Mouse (Mus musculus): Measurements from ENCODE around the gene Rsbn1. TPM values are rescaled to one million over a fixed set of nuclear protein-coding genes. Genes with fewer than 3 reads are reported as not detected.

Rsbn1 gene
- polyA plus RNA-seq, 1 experiment from 2014 or later, result 24.6 TPM

DNA sequence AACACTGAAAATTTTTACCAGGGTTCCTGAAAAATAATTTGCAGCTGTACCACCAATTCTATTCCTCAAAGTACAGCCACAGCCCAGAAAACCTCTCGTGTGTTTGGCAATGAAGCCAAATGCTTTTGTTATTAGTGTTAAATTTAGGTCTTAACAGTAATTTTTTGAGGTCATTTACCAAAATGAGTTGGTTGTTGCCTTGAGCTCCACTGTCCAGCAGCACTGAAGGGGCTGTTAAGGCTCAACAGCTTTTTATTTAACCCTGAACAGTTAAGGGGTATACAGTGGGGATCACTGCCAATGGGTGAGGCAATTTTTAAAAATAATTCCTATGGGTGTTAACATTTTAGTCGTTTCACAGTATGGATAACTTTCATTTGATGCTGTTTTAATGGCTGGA lies 53.3 kb downstream of the Rsbn1 start:
- Histone ChIP-seq H3K27ac (replicated peaks) (peak overlapping the region; percentile 97), H3K4me1 (peaks cover 15% of the 10 kb centered on the region), H3K9me3 (no peaks in the 10 kb centered on the region), H3K36me3 (peaks cover 29% of the 10 kb centered on the region), H3K4me3 (peak overlapping the region; percentile 67), H3K9ac (replicated peaks) (peak overlapping the region; percentile 84), H3K4me2 (replicated peaks) (peak overlapping the region; percentile 80), H3K27me3 (no peaks in the 10 kb centered on the region)
- ATAC-seq (ENCODE audit: low FRiP score, low read depth), result no peak
- WGBS, result 27% methylated on average over 2 of the region's 2 CpGs

DNA sequence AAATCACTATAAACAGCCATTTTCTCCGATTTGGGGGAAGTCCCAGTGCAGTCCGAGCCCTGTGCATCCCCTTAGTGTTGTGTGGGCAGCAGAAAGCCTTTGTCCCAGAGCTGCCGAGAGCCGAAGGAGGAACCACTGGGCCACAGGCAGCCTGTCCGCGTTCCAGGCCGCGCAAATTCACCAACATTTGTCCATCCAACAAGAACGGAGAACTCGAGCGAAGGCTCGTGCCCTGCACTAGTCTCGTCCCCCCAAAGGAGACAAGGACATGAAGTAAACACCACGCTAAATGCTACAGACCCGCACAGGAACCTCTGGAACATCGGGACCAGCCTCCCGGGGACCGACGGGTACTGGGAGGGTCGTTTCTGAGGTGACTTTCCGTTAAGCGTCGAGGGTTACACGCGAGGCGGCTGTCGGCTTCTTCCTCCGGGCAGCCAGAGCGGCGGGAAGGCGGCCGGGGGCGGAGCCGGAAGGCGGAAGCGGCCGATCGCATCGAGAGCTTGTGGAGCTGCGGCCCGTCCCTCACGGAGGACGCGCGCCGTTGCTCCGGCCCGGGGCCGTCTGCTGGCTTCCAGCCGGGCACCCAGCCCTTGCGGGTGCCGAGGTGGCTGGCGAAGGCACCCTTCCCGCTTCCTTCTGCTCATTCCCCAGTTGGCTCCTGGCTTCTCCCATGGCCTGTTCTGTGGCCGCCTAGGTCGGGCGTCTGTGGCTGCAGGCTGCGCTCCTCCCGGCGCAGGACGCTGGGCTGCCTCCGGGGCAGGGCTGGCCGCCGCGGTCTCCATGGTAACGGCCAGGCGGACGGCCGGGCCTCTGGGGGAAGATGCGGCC lies 54.2 kb downstream of the Rsbn1 start, which contains the start of gene Phtf1:
Gene Phtf1, plus strand, starts transcription at position 250 of the 831 bp plus-strand sequence.
- Histone ChIP-seq H3K4me1 (peaks cover 15% of the 10 kb centered on the region), H3K9me3 (no peaks in the 10 kb centered on the region), H3K9ac (replicated peaks) (peak within 1 kb of the TSS; percentile 84), H3K4me2 (replicated peaks) (peak within 1 kb of the TSS; percentile 80), H3K4me3 (peak within 1 kb of the TSS; percentile 67), H3K27ac (replicated peaks) (peak within 1 kb of the TSS; percentile 97), H3K27me3 (no peaks in the 10 kb centered on the region), H3K36me3 (0 out of 2 replicates have a peak, but pooled peaks cover 28% of the 10 kb centered on the region)
- peak; percentile 98 for ATAC-seq (ENCODE audit: low FRiP score, low read depth)
- under 1% methylated on average over 60 of the region's 70 CpGs for WGBS

DNA sequence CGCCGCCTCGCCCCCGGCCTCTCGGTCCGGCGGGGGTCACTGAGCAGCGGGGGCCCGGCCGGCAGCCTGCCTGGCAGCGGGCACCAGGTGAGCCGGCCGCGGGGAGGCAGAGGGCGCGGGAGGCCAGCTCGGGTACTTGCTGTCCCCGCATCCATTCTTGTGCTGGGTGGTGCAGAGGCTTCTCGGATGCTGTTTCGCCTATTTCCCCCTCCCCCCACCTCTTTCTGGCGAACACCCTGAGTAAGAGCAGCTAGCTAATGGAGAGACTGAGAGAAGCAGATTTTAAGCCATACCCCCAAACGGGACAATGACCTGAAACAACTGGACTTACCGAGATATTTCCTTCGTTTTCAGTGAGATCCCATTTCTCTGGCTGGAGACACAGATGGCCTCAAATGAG lies 54.8 kb downstream of the Rsbn1 start:
- peaks cover 15% of the 10 kb centered on the region for H3K4me1 ChIP-seq
- 0 out of 2 replicates have a peak, but pooled peaks cover 22% of the 10 kb centered on the region for H3K36me3 ChIP-seq
- under 1% methylated on average over 18 of the region's 24 CpGs for WGBS
- H3K9me3 ChIP-seq, result no peaks in the 10 kb centered on the region
- H3K4me3 ChIP-seq, result peak overlapping the region; percentile 67
- H3K27me3 ChIP-seq, result no peaks in the 10 kb centered on the region
- peak overlapping the region; percentile 80 for H3K4me2 ChIP-seq (replicated peaks)
- H3K27ac ChIP-seq (replicated peaks), result peak overlapping the region; percentile 97
- H3K9ac ChIP-seq (replicated peaks), result peak overlapping the region; percentile 84
- peak; percentile 89 for ATAC-seq (ENCODE audit: low FRiP score, low read depth)

DNA sequence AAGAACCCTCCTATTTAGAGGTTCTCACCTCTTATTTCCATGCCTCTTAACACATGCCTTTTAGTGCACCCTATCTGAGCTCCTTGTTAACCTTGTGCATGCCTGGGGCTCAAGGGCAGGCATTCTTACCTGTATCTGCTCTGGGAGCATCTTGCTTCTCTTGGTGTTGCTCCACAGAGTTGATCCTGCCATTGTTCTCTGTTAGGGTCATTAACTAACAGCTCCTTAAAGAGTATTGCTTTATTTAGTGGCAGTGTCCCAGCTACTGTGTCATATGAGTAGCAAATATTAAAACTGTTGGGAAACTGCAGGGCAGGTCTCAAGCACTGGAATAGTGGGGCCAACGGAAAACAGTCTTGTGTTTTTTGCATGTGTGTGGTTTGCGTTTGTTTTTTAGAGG lies 57.2 kb downstream of the Rsbn1 start:
- Histone ChIP-seq H3K27ac (replicated peaks) (no peak overlapping the region), H3K4me2 (replicated peaks) (no peak overlapping the region)
- WGBS, result 93% methylated on average over 2 of the region's 2 CpGs

DNA sequence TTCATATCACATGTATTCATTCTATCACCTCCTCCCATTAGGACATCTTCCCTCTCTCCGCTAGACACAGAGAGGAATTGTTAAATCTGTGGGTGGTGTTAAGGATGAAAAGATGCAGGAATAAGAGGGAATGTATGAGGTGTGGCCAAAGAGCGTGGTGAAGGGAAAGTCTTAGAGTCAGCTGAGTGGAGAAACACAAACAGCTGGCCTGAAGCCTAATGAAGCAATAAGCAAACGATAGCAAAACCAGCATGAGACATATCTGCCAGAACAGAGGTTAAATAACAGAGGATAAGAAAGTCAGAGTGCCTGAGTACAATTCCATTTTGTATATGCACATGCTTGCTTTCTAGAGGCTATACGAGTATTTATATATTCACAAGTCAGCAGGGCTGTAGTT lies 70.6 kb downstream of the Rsbn1 start:
- no peak overlapping the region for H3K4me3 ChIP-seq
- WGBS, result 80% methylated on average over 4 of the region's 4 CpGs
- H3K27me3 ChIP-seq, result no peaks in the 10 kb centered on the region
- no peaks in the 10 kb centered on the region for H3K4me1 ChIP-seq
- no peak overlapping the region for H3K4me2 ChIP-seq (replicated peaks)
- peaks cover 48% of the 10 kb centered on the region for H3K36me3 ChIP-seq
- no peak for ATAC-seq (ENCODE audit: low FRiP score, low read depth)
- no peaks in the 10 kb centered on the region for H3K9me3 ChIP-seq
- no peak overlapping the region for H3K9ac ChIP-seq (replicated peaks)
- H3K27ac ChIP-seq (replicated peaks), result no peak overlapping the region

More for the DNA sequence above, 57.2 kb downstream of the Rsbn1 start:
- Histone ChIP-seq H3K36me3 (peaks cover 26% of the 10 kb centered on the region; the same call in 1 of the 2 replicates), H3K27me3 (no peaks in the 10 kb centered on the region), H3K4me1 (peaks cover 15% of the 10 kb centered on the region), H3K4me3 (no peak overlapping the region), H3K9ac (replicated peaks) (no peak overlapping the region), H3K9me3 (no peaks in the 10 kb centered on the region)
- no peak for ATAC-seq (ENCODE audit: low FRiP score, low read depth)

DNA sequence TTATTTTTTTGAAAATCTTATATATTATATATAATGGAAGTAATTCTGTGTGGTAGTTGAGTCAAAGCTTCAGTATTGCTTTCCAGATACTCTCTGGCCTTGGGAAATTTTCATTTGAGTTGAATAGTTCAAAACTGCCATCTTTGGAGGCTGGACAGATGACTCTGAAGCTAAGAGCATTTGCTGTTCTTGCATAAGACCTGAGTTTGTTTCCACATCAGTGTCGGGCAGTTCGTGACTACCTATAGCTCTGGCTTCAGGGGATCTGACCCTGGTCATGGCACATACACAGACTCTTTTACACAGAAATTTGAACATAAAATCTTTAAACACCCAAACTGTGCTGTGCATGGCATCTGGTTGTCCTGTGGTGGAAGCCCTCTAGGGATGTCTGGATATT lies 71.3 kb downstream of the Rsbn1 start:
- H3K36me3 ChIP-seq, result peaks cover 49% of the 10 kb centered on the region
- WGBS, result 95% methylated on average over 2 of the region's 2 CpGs

DNA sequence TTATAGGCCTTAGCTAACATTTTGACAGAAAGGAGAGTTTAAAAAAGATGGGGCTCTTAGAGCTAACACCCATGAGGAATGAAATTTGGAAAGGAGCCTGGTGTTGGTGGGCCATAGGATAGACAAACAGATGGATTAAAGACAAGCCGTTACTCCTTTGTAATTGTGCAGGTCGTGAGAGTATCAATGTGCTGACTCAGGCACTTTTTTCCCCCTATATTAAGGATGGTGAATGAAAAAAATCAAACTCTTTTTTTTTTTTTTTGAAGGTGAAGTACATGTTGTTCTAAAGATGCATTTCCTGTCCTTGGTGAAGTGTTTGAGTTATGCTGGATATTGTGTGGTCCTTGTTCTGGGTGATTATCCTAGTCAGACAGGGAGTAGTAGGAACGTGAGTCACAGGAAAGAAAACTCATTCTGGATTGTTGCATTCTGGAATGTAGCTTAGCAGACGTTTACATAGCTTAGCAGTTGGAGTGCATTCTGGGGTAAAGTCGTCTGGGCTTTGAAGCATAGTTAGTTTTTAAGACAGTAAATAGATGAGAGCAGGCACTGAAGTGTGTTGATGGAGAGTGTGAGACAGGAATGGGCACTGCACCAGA lies 74.0 kb downstream of the Rsbn1 start:
- WGBS, result 63% methylated on average over 5 of the region's 5 CpGs
- peaks cover 70% of the 10 kb centered on the region for H3K36me3 ChIP-seq
- no peak for ATAC-seq (ENCODE audit: low FRiP score, low read depth)
- no peaks in the 10 kb centered on the region for H3K9me3 ChIP-seq
- H3K4me1 ChIP-seq, result no peaks in the 10 kb centered on the region
- no peak overlapping the region for H3K4me3 ChIP-seq
- H3K9ac ChIP-seq (replicated peaks), result no peak overlapping the region
- H3K4me2 ChIP-seq (replicated peaks), result no peak overlapping the region
- no peaks in the 10 kb centered on the region for H3K27me3 ChIP-seq
- H3K27ac ChIP-seq (replicated peaks), result no peak overlapping the region

More for the DNA sequence above, 71.3 kb downstream of the Rsbn1 start:
- H3K27me3 ChIP-seq, result no peaks in the 10 kb centered on the region
- H3K9ac ChIP-seq (replicated peaks), result no peak overlapping the region
- no peak overlapping the region for H3K27ac ChIP-seq (replicated peaks)
- no peak overlapping the region for H3K4me2 ChIP-seq (replicated peaks)
- H3K4me1 ChIP-seq, result no peaks in the 10 kb centered on the region
- no peaks in the 10 kb centered on the region for H3K9me3 ChIP-seq
- ATAC-seq (ENCODE audit: low FRiP score, low read depth), result no peak
- no peak overlapping the region for H3K4me3 ChIP-seq

DNA sequence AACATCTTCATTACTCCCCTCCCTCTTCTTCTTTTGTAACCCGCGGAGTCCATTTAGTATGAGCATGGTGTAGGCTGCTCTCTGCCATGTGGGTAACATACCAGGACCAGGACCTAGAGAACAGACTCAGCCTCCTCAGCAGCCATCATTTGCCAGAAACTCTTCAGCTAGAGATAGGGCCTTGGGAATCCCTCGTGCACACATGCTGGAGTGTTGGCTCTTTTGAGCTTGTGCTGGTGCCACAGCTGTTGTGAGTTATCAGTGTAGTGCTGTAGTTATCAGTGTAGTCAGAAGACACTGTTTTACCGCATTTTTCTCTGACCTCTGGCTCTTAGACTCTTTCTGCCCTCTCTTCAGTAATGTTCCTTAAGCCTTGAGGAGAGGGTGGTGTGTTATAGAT lies 75.4 kb downstream of the Rsbn1 start:
- H3K9ac ChIP-seq (replicated peaks), result no peak overlapping the region
- no peaks in the 10 kb centered on the region for H3K27me3 ChIP-seq
- 89% methylated on average over 4 of the region's 4 CpGs for WGBS
- no peaks in the 10 kb centered on the region for H3K4me1 ChIP-seq
- no peak overlapping the region for H3K4me2 ChIP-seq (replicated peaks)
- no peak for ATAC-seq (ENCODE audit: low FRiP score, low read depth)
- no peaks in the 10 kb centered on the region for H3K9me3 ChIP-seq
- H3K36me3 ChIP-seq, result peaks cover 69% of the 10 kb centered on the region
- H3K4me3 ChIP-seq, result no peak overlapping the region
- H3K27ac ChIP-seq (replicated peaks), result no peak overlapping the region

DNA sequence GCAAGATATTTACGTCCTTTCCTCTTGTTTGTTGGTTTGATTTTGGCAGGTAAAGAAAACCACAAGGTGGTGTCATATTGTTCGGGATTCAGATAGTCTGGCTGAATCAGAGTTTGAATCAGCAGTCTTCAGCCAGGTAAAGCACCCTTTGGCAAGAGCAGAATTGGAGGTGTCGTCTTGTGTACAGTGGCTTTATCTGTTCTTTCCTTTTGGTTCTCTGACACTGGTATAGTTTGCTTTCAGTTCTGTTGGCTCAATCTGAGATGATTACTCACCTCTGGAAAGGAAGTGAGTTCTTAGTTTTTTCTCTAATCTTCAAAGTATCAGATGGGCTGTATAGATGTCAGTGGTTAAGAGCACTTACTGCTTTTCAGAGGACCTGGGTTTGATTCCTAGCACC lies 77.4 kb downstream of the Rsbn1 start:
- Histone ChIP-seq H3K4me2 (replicated peaks) (no peak overlapping the region), H3K27ac (replicated peaks) (no peak overlapping the region), H3K9me3 (no peaks in the 10 kb centered on the region), H3K36me3 (peaks cover 70% of the 10 kb centered on the region), H3K9ac (replicated peaks) (no peak overlapping the region), H3K27me3 (no peaks in the 10 kb centered on the region), H3K4me3 (no peak overlapping the region), H3K4me1 (no peaks in the 10 kb centered on the region)
- 92% methylated on average over 3 of the region's 3 CpGs for WGBS
- ATAC-seq (ENCODE audit: low FRiP score, low read depth), result no peak

DNA sequence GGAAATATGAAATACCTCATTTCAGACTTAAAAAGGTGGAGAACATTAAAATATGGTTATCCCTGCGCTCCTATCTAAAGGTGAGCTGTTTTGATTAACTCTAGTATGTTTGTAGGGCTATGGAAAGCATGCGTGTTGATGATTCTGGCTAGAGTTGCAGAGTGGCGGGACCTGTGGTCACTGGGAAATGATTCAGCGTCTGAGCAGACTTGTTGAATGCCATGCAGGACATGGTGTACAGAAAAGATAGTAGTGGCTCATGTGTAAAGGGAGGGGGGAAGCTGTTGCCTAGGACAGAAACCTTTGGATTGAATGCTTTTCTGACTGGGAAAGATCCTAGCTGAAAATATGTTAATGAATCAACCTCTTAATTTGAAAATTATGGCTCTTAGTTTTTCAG lies 84.8 kb downstream of the Rsbn1 start:
- Histone ChIP-seq H3K9me3 (no peaks in the 10 kb centered on the region), H3K36me3 (peaks cover 54% of the 10 kb centered on the region), H3K27me3 (no peaks in the 10 kb centered on the region), H3K4me1 (no peaks in the 10 kb centered on the region), H3K4me3 (no peak overlapping the region), H3K9ac (replicated peaks) (no peak overlapping the region), H3K27ac (replicated peaks) (no peak overlapping the region), H3K4me2 (replicated peaks) (no peak overlapping the region)
- no peak for ATAC-seq (ENCODE audit: low FRiP score, low read depth)
- 92% methylated on average over 4 of the region's 4 CpGs for WGBS

DNA sequence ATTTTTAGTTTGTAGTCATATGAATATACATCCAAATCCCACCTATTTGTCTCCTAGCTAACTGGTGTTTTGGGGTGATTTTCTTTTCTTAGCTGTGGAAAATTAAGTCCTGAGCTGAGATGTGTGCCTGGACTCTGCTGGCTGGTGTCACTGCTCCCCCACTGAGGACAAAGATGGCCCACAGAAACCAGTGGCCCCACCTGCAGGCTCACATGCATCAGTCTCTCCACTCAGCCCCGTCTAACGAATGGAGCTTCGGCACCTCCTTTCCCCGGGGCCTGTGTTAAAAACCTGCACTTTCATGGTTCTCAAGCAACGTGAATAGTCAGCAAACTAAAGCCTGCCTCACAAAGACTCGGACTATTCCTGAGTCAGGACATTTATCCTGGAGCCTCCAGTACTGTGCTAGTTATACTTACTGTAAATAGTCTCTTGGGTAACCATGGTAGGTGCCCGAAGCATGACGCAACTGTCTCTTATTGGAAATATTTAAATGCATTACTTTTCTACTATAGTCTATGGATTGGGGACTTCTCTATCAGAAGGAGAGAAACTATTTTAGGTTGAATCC lies 93.1 kb downstream of the Rsbn1 start:
- peaks cover 53% of the 10 kb centered on the region for H3K36me3 ChIP-seq
- no peak for ATAC-seq (ENCODE audit: low FRiP score, low read depth)

DNA sequence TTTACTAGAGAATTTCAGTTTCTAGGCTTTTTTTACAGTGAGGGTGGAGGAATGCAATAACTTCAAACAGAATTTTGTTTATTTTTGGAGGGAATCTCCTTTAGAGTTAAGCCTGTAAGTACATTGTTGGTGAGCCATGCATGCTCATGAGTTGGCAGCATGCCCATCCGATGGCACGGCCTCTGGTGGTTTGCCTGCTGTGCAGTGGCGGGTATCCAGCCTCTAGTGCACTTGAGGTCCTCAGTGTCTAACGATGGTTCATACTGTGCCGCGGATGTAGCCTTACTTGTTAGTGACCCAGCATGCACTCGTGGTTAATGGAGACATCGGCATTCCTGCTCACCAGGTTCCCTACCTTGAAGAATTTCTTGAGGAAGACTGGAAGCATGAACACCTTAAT lies 93.6 kb downstream of the Rsbn1 start:
- Histone ChIP-seq H3K36me3 (peaks cover 50% of the 10 kb centered on the region), H3K27ac (replicated peaks) (no peak overlapping the region), H3K4me3 (no peak overlapping the region), H3K27me3 (no peaks in the 10 kb centered on the region), H3K9ac (replicated peaks) (no peak overlapping the region), H3K9me3 (no peaks in the 10 kb centered on the region), H3K4me2 (replicated peaks) (no peak overlapping the region), H3K4me1 (no peaks in the 10 kb centered on the region)
- no peak for ATAC-seq (ENCODE audit: low FRiP score, low read depth)
- WGBS, result 81% methylated on average over 8 of the region's 8 CpGs

More for the DNA sequence above, 93.1 kb downstream of the Rsbn1 start:
- no peak overlapping the region for H3K27ac ChIP-seq (replicated peaks)
- 86% methylated on average over 8 of the region's 8 CpGs for WGBS
- no peak overlapping the region for H3K4me2 ChIP-seq (replicated peaks)
- H3K4me1 ChIP-seq, result no peaks in the 10 kb centered on the region
- no peak overlapping the region for H3K9ac ChIP-seq (replicated peaks)
- H3K27me3 ChIP-seq, result no peaks in the 10 kb centered on the region
- H3K9me3 ChIP-seq, result no peaks in the 10 kb centered on the region
- no peak overlapping the region for H3K4me3 ChIP-seq
